Mouse (Mus musculus) lung, embryonic 16.5 days (tissue): ENCODE data around the gene Cand1. TPM values are rescaled to one million over a fixed set of nuclear protein-coding genes. Genes with fewer than 3 reads are reported as not detected.
A peak's percentile ranks its signal among the peaks of the same experiment; 100 is the strongest.

ENCODE experiments used
- ATAC-seq: fragments of 200-750 bp; cut with Nextera tagmentation; 2 replicates; pipeline ENCODE4 v1.8.0; 2017; ENCODE audit warnings: low read depth, mild to moderate bottlenecking, moderate library complexity
- H3K27ac ChIP-seq: fragments of 300-500 bp; sonication (generic); 2 replicates; pipeline ENCODE4 v1.5.1; 2014; ENCODE audit warnings: mild to moderate bottlenecking, control low read depth, low read length
- H3K27me3 ChIP-seq: fragments of 300-500 bp; sonication (generic); 2 replicates; pipeline ENCODE4 v1.6.1; 2014; ENCODE audit warnings: low read depth, low read length, mixed read lengths; ENCODE audit not compliant: control insufficient read depth, insufficient read depth
- H3K36me3 ChIP-seq: fragments of 300-500 bp; sonication (generic); 2 replicates; pipeline ENCODE4 v1.6.1; 2014; ENCODE audit warnings: low read length; ENCODE audit not compliant: control insufficient read depth, insufficient read depth
- H3K4me1 ChIP-seq: fragments of 300-500 bp; sonication (generic); replicated peaks from 2 replicates; pipeline ENCODE4 v1.6.1; 2014; ENCODE audit warnings: low read length, mixed read lengths; ENCODE audit not compliant: control insufficient read depth, insufficient read depth
- H3K4me2 ChIP-seq: fragments of 300-500 bp; sonication (generic); 2 replicates; pipeline ENCODE4 v1.6.1; 2014; ENCODE audit warnings: low read depth, low read length, control low read depth
- H3K4me3 ChIP-seq: fragments of 300-500 bp; sonication (generic); 2 replicates; pipeline ENCODE4 v1.5.1; 2014; ENCODE audit warnings: mild to moderate bottlenecking, low read length, control low read depth
- H3K9ac ChIP-seq: fragments of 300-500 bp; sonication (generic); 2 replicates; pipeline ENCODE4 v1.6.1; 2014; ENCODE audit warnings: low read length, control low read depth
- H3K9me3 ChIP-seq: fragments of 300-500 bp; sonication (generic); 2 replicates; pipeline ENCODE4 v1.6.1; 2016; ENCODE audit warnings: low read length; ENCODE audit not compliant: control insufficient read depth
- WGBS: fragments of 180-500 bp; shearing (Covaris S2); extraction: QIAGEN DNeasy Blood & Tissue Kit; methylation state at CpG from one replicate; pipeline ENCODE4 v1.1.7; 2014; 5-methylcytosine and 5-hydroxymethylcytosine counted together
- polyA plus RNA-seq: library from polyadenylated mRNA; unstranded; fragments of >200 nt; fragmentation: Nextera tagmentation; extraction: Ambion mirVana; gene quantifications from 2 replicates; pipeline ENCODE4 v1.2.1, GENCODE M21; 2015

Cand1 gene
- polyA plus RNA-seq, 1 experiment from 2014 or later = 47.6 TPM

DNA sequence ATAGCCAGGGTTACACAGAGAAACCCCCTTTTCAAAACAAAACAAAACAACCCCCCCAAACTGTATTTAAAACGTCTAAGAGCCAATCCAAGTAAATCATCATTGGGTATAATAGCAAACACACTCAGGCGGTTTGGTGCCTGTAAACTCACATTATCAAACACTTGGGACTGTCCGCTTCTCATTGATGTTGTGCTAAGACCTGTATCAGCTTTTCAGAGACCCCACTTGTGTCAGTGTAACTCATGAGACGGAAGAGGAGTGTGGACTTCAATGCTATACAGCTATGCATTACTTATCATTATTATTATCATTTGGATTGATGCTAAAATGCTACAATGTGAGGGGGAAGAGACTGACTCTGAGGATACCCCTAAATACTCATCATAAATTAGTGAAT, 18.0 kb upstream of the Cand1 start:
- Histone ChIP-seq H3K4me3 (no peak overlapping the region), H3K27ac (no peak overlapping the region), H3K9me3 (peaks cover 3% of the 10 kb centered on the region; the same call in 1 of the 2 replicates), H3K4me2 (no peak overlapping the region), H3K27me3 (no peaks in the 10 kb centered on the region), H3K36me3 (no peaks in the 10 kb centered on the region), H3K9ac (no peak overlapping the region), H3K4me1 (no peaks in the 10 kb centered on the region)
- ATAC-seq = no peak
- 70% methylated on average over 4 of the region's 4 CpGs for WGBS

DNA sequence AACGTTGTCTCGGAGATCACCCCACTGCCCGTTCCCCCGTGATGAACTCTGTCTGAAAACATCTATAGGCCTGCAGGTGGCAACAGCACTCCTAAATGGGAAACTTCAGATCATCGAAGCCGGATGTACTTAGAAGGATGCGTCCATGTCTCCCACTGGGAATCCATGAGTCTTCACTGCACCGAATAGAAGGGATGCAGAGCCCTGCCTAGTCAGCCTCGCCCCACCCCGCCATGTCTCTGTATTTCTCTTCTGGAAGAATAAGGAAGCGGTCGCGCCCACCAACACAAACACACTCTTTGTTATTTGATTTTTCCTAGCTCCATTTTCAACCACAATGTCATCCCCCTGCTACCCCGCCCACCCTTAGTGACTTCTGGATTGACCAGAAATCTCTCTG, 4.3 kb upstream of the Cand1 start:
- Histone ChIP-seq H3K4me2 (no peak overlapping the region), H3K4me3 (no peak overlapping the region), H3K27me3 (no peaks in the 10 kb centered on the region), H3K27ac (no peak overlapping the region), H3K9me3 (no peaks in the 10 kb centered on the region), H3K36me3 (no peaks in the 10 kb centered on the region), H3K9ac (no peak overlapping the region), H3K4me1 (peaks cover 4% of the 10 kb centered on the region; the same call in 1 of the 2 replicates)
- no peak for ATAC-seq
- WGBS = 84% methylated on average over 14 of the region's 14 CpGs

DNA sequence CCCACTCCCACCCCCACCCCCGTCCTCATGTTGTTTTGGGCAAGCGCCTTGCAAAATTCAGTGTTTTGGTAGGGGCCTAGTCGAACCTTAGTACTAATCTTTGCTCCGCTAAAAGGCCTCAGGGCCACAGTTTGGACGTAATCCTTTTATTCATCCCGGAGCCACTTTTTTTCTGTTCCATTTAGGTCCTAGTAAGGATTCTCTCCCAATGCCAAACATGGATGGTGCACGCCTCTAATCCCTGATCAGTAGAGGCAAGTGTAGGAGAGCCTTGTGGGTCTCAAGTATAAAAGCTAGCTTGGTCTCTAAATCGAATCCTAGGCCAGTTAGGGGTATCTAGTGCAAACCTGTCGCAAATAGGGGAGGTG, 851 bp upstream of the Cand1 start:
- peak overlapping the region; percentile 78 for H3K4me2 ChIP-seq
- ATAC-seq = no peak
- H3K4me1 ChIP-seq = peaks cover 16% of the 10 kb centered on the region
- H3K27ac ChIP-seq = peak overlapping the region; percentile 87
- no peaks in the 10 kb centered on the region for H3K9me3 ChIP-seq
- H3K36me3 ChIP-seq = 0 out of 2 replicates have a peak, but pooled peaks cover 3% of the 10 kb centered on the region
- H3K27me3 ChIP-seq = no peaks in the 10 kb centered on the region
- H3K4me3 ChIP-seq = peak overlapping the region; percentile 96
- 2% methylated on average over 9 of the region's 9 CpGs for WGBS
- H3K9ac ChIP-seq = peak overlapping the region; percentile 85

DNA sequence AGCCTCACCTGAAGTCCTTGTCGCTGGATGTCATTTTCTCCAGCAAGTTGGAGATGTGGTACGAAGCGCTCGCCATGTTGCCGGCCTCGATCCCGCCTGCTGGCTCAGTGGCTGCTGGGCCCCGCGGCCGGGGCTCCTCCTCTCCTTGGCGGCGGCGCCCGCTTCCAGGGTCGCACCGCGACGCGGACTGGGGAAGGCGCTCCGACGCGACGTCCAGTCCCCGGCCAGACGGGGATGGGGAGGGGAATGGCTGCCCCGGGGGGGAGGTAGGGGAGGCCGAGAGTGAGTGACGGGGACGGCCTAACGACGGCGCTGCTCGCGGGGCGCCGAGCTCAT, 254 bp downstream of the Cand1 start:
- no peaks in the 10 kb centered on the region for H3K9me3 ChIP-seq
- peak overlapping the region; percentile 99 for H3K27ac ChIP-seq
- peak overlapping the region; percentile 96 for H3K4me3 ChIP-seq
- peaks cover 6% of the 10 kb centered on the region; the same call in 1 of the 2 replicates for H3K36me3 ChIP-seq
- H3K4me1 ChIP-seq = peaks cover 16% of the 10 kb centered on the region
- peak overlapping the region; percentile 90 for H3K9ac ChIP-seq
- peak overlapping the region; percentile 75 for H3K4me2 ChIP-seq
- no peaks in the 10 kb centered on the region for H3K27me3 ChIP-seq
- peak; percentile 63; the same call in 1 of the 2 replicates for ATAC-seq
- WGBS = 1% methylated on average over 25 of the region's 37 CpGs

GRCm38 (mm10) chr10:119238985-119239631, 747 bp downstream of the Cand1 start:
- Histone ChIP-seq H3K4me3 (peak overlapping the region; percentile 96), H3K9me3 (no peaks in the 10 kb centered on the region), H3K27me3 (no peaks in the 10 kb centered on the region), H3K9ac (peak overlapping the region; percentile 90), H3K36me3 (peaks cover 6% of the 10 kb centered on the region; the same call in 1 of the 2 replicates), H3K4me2 (peak overlapping the region; percentile 75), H3K4me1 (peaks cover 16% of the 10 kb centered on the region), H3K27ac (peak overlapping the region; percentile 99)
- ATAC-seq = peak; percentile 43
- under 1% methylated on average over 32 of the region's 54 CpGs for WGBS

- no peaks in the 10 kb centered on the region for H3K27me3 ChIP-seq
- 84% methylated on average over 5 of the region's 5 CpGs for WGBS
- no peak overlapping the region for H3K4me2 ChIP-seq
- no peak for ATAC-seq
- no peaks in the 10 kb centered on the region for H3K9me3 ChIP-seq
- H3K4me1 ChIP-seq = peaks cover 11% of the 10 kb centered on the region
- H3K27ac ChIP-seq = no peak overlapping the region
- no peak overlapping the region for H3K4me3 ChIP-seq
- peaks cover 6% of the 10 kb centered on the region; the same call in 1 of the 2 replicates for H3K36me3 ChIP-seq
- no peak overlapping the region for H3K9ac ChIP-seq
Measured at GRCm38 (mm10) chr10:119231526-119231925, 8.3 kb downstream of the Cand1 start.

DNA sequence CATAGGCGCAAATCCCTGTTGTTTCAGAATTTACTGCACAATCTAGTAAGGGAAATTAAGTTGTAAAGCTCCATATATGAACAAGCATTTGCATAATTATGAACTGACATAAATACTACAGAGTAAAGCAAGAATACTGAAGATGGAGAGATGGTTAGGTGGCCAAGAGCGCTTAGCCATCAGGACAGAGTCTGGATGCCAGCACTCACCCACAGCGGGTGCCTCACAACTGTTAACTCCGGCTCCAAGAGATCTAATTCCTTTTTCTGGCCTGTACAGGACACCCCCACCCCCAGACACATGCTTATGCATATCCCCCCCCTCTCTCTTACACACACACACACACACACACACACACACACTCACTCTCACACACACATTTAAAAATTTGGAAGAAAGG, 9.2 kb downstream of the Cand1 start:
- H3K4me1 ChIP-seq = peaks cover 11% of the 10 kb centered on the region
- no peak overlapping the region for H3K27ac ChIP-seq
- no peak overlapping the region for H3K9ac ChIP-seq
- 76% methylated on average over 4 of the region's 4 CpGs for WGBS
- no peak overlapping the region for H3K4me2 ChIP-seq
- H3K36me3 ChIP-seq = peaks cover 10% of the 10 kb centered on the region
- no peaks in the 10 kb centered on the region for H3K9me3 ChIP-seq
- no peaks in the 10 kb centered on the region for H3K27me3 ChIP-seq
- no peak overlapping the region for H3K4me3 ChIP-seq
- no peak for ATAC-seq

DNA sequence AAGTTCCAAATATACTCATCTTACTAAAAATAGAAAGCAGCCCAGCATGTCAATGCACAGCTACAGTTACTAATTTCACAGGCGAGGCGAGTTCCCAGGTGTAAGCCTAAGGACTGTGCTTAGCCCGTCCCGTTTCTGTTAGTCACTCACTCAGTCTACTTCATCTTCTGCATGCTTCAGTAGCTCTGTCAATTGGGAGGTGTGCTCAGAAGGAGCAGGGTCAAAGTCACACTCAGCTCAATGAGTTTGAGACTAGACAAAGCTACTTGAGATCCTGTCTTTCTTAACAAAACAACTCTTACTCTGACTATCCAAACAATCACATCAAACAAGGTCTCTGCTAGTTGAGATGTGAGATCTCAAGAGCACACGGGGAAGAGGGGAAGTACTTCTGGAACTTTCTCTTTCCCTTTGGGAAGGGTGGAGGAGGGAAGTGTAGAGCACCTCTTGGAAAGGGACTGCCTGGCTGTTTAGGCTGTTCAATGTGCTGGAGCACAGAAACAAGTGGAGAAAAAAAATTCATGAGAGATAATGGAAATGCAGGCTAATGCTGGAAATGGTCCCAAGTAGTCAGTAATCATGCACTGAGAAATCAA, 9.7 kb downstream of the Cand1 start:
- H3K4me2 ChIP-seq = no peak overlapping the region
- H3K4me1 ChIP-seq = peaks cover 11% of the 10 kb centered on the region
- H3K36me3 ChIP-seq = peaks cover 13% of the 10 kb centered on the region
- no peak overlapping the region for H3K4me3 ChIP-seq
- no peaks in the 10 kb centered on the region for H3K9me3 ChIP-seq
- no peak overlapping the region for H3K9ac ChIP-seq
- no peaks in the 10 kb centered on the region for H3K27me3 ChIP-seq
- WGBS = 30% methylated on average over 5 of the region's 5 CpGs
- no peak overlapping the region for H3K27ac ChIP-seq
- peak; percentile 54 for ATAC-seq

DNA sequence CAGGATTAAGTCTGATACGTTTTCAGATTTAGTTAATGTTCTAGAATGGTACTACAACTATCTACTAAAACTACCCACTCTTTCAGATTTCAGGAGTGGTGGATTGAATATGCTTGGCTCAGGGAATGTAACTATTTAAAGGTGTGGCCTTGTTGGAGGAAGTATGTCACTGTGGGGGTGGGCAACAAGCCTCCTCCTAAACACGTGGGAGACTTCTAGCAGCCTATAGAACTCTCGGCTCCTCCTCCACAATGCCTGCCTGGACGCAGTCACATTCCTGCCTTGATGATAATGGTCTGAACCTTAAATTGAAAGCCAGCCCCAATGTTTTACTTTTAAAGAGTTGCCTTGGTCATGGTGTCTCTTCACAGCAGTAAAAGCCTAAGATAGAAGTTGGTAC, 16.2 kb downstream of the Cand1 start:
- no peak for ATAC-seq
- WGBS = 80% methylated on average over 4 of the region's 4 CpGs

More for the DNA sequence above, 16.2 kb downstream of the Cand1 start:
- peaks cover 19% of the 10 kb centered on the region for H3K36me3 ChIP-seq
- no peak overlapping the region for H3K27ac ChIP-seq
- no peak overlapping the region for H3K9ac ChIP-seq
- no peak overlapping the region for H3K4me2 ChIP-seq
- no peaks in the 10 kb centered on the region for H3K27me3 ChIP-seq
- H3K9me3 ChIP-seq = no peaks in the 10 kb centered on the region
- H3K4me1 ChIP-seq = peaks cover 2% of the 10 kb centered on the region; the same call in 1 of the 2 replicates
- H3K4me3 ChIP-seq = no peak overlapping the region
